Mouse (Mus musculus): ENCODE data around the gene Gm21992. TPM values are rescaled to one million over a fixed set of nuclear protein-coding genes. Genes with fewer than 3 reads are reported as not detected.

Gene Gm21992
- polyA plus RNA-seq, 1 experiment from 2014 or later = 20.9 TPM

DNA sequence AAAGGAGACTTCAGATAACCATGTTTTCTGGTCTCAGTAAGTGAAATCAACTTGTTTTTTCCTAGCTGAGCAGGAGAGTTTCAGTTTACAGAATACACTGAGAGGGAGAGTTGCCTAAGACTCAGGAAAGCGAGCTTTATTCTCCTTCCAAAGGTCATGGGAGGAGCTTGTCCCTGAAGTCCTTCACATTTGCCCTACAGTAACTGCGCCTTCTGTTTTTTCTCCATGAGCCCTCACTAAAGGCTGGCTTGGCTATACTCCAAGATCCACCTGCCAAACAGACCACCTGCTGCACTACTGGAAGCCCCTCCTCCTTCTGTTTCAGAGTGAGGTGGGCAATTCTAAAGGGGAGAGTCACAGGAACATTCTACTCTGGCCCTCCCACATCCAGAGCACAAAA is 24.7 kb upstream of the Gm21992 start:
- Histone ChIP-seq H3K9me3 (ENCODE audit: control insufficient read depth, low read length) (no peaks in the 10 kb centered on the region), H3K4me3 (ENCODE audit: control insufficient read depth in 1 of 2, insufficient read depth in 1 of 2, low read depth in 1 of 2, low read length in 2 of 2) (no peak overlapping the region), H3K36me3 (ENCODE audit: control insufficient read depth, insufficient read depth, low read length) (peaks cover 16% of the 10 kb centered on the region), H3K9ac (ENCODE audit: low read length) (no peak overlapping the region), H3K4me2 (ENCODE audit: low read length) (no peak overlapping the region), H3K4me1 (ENCODE audit: control insufficient read depth in 2 of 2, insufficient read depth in 2 of 2, low read length in 2 of 2) (peaks cover 3 to 11% of the 10 kb centered on the region in 2 experiments; a peak in 3 of 4 replicates), H3K27ac (replicated peaks in 1 of 2; ENCODE audit: control insufficient read depth in 1 of 2, insufficient read depth in 1 of 2, low read depth in 2 of 2, low read length in 2 of 2) (no peak overlapping the region), H3K27me3 (ENCODE audit: control insufficient read depth, insufficient read depth, low read length) (peaks cover 11% of the 10 kb centered on the region)
- 80% methylated on average over 2 of the region's 2 CpGs for WGBS
- no peak for ATAC-seq (ENCODE audit: insufficient number of reproducible peaks, insufficient read depth, low FRiP score, low read depth)

DNA sequence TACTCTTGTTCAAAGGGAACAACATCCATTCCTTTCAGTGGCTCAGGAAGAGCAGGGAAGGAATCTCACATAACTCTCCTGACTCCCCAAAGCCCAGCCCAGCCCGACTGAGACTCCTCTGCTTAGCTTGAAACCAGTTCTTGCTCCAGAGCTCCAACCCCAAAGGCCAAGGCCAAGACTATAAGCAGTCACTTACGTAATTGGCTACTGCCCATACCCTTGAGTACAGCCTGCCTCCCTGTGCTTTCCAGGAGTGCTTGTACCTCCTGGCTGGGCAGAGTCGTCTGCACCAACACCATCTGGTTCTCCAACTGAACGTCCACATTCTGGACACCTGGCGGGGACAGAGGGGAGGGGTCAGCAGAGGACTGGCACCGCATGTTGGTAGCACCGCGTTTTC is 22.6 kb upstream of the Gm21992 start:
- Histone ChIP-seq H3K9ac (ENCODE audit: low read length) (no peak overlapping the region), H3K36me3 (ENCODE audit: control insufficient read depth, insufficient read depth, low read length) (peaks cover 20% of the 10 kb centered on the region), H3K4me1 (ENCODE audit: control insufficient read depth in 2 of 2, insufficient read depth in 2 of 2, low read length in 2 of 2) (peaks cover 3 to 7% of the 10 kb centered on the region in 2 experiments; a peak in 2 of 4 replicates), H3K27ac (replicated peaks in 1 of 2; ENCODE audit: control insufficient read depth in 1 of 2, insufficient read depth in 1 of 2, low read depth in 2 of 2, low read length in 2 of 2) (no peak overlapping the region), H3K4me2 (ENCODE audit: low read length) (no peak overlapping the region), H3K4me3 (ENCODE audit: control insufficient read depth in 1 of 2, insufficient read depth in 1 of 2, low read depth in 1 of 2, low read length in 2 of 2) (no peak overlapping the region), H3K9me3 (ENCODE audit: control insufficient read depth, low read length) (no peaks in the 10 kb centered on the region), H3K27me3 (ENCODE audit: control insufficient read depth, insufficient read depth, low read length) (no peaks in the 10 kb centered on the region)
- 81% methylated on average over 8 of the region's 8 CpGs for WGBS
- ATAC-seq (ENCODE audit: insufficient number of reproducible peaks, insufficient read depth, low FRiP score, low read depth) = no peak

DNA sequence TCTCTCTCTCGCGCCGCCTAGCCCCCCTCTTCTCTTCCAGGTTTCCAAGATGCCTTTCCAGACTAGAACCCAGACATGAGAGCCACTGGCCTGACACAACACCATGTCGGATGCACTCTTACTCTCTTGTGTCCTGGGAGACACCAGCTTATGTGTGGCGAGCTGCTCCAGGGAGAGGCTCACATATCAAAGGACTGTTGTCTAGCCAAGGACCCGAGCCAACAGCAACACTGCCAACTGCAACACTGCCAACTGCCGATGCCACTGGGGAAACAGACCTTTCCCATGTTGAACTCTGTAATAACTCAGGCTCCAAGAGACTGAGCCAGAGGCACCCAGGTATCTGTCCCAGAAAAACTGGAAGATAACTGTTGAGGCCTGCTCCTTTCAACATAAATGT is 17.7 kb upstream of the Gm21992 start:
- Histone ChIP-seq H3K27ac (replicated peaks in 1 of 2; ENCODE audit: control insufficient read depth in 1 of 2, insufficient read depth in 1 of 2, low read depth in 2 of 2, low read length in 2 of 2) (no peak overlapping the region), H3K4me2 (ENCODE audit: low read length) (no peak overlapping the region), H3K9ac (ENCODE audit: low read length) (no peak overlapping the region), H3K4me1 (ENCODE audit: control insufficient read depth in 2 of 2, insufficient read depth in 2 of 2, low read length in 2 of 2) (no peaks in the 10 kb centered on the region), H3K27me3 (ENCODE audit: control insufficient read depth, insufficient read depth, low read length) (no peaks in the 10 kb centered on the region), H3K36me3 (ENCODE audit: control insufficient read depth, insufficient read depth, low read length) (peaks cover 26% of the 10 kb centered on the region), H3K4me3 (ENCODE audit: control insufficient read depth in 1 of 2, insufficient read depth in 1 of 2, low read depth in 1 of 2, low read length in 2 of 2) (no peak overlapping the region), H3K9me3 (ENCODE audit: control insufficient read depth, low read length) (no peaks in the 10 kb centered on the region)
- ATAC-seq (ENCODE audit: insufficient number of reproducible peaks, insufficient read depth, low FRiP score, low read depth) = no peak
- 55% methylated on average over 7 of the region's 7 CpGs for WGBS

DNA sequence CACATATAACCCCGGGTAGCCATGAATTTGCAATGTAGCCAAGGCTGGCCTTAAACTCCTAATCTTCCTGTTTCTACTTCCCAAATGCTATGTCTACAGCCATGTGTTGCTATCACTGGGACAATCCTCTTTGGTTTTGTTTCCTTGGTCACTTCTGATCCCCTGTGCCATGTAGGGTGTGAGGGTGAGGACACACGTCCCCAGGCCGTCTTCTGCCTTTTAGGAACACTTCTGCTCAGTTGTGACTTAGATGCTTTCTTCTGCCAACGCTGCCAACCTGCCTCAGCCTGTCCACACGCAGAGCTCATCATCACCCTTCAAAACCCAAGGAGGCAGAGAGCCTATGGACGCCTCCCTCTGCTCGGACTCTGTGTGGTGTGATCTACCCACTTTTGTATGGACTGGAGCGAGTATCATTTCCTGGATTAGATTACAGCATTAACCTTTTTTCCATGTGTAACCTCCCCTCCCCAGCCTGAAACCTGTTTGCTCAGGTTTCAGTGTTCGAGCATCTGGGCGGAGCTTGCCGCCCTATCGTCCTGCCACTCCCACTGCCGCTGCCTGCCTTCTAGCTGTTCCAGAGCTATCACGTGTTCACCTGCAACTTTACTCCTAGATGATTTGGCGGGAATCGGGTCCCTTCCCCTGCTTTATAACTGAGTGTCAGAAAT is 17.2 kb upstream of the Gm21992 start:
- 57% methylated on average over 16 of the region's 16 CpGs for WGBS

DNA sequence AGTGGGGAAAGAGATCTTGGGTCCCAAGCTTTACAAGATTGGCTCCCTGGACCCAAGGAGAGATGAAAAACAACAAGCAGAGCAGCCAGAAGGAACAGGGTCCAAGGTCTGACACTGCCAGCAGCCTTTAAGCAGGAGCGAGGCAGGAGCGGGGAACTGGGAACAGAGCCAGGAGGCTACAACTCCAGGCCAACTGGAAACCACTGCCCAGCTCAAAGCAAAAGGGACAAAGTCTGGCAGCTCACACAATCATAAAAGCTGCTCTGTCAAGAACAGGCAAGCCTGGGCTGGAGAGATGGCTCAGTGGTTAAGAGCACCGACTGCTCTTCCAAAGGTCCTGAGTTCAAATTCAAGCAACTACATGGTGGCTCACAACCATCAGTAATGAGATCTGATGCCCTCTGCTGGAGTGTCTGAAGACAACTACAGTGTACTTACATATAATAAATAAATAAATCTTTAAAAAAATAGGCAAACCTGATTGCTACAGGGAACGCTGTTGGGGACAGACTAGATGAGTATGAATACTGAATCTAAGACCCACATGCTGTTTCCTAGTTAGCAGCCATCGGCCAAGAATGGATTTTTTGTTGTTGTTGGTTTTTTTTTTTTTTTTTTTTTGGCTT is 9.4 kb upstream of the Gm21992 start:
- Histone ChIP-seq H3K4me3 (ENCODE audit: control insufficient read depth in 1 of 2, insufficient read depth in 1 of 2, low read depth in 1 of 2, low read length in 2 of 2) (no peak overlapping the region), H3K9ac (ENCODE audit: low read length) (no peak overlapping the region), H3K9me3 (ENCODE audit: control insufficient read depth, low read length) (no peaks in the 10 kb centered on the region), H3K36me3 (ENCODE audit: control insufficient read depth, insufficient read depth, low read length) (peaks cover 8% of the 10 kb centered on the region), H3K27me3 (ENCODE audit: control insufficient read depth, insufficient read depth, low read length) (no peaks in the 10 kb centered on the region), H3K4me1 (ENCODE audit: control insufficient read depth in 2 of 2, insufficient read depth in 2 of 2, low read length in 2 of 2) (no peaks in the 10 kb centered on the region), H3K27ac (replicated peaks in 1 of 2; ENCODE audit: control insufficient read depth in 1 of 2, insufficient read depth in 1 of 2, low read depth in 2 of 2, low read length in 2 of 2) (no peak overlapping the region), H3K4me2 (ENCODE audit: low read length) (no peak overlapping the region)
- WGBS = 49% methylated on average over 5 of the region's 5 CpGs
- no peak; the same call in 1 of the 2 replicates for ATAC-seq (ENCODE audit: insufficient number of reproducible peaks, insufficient read depth, low FRiP score, low read depth)

More for the DNA sequence above, 17.2 kb upstream of the Gm21992 start:
- Histone ChIP-seq H3K27me3 (ENCODE audit: control insufficient read depth, insufficient read depth, low read length) (no peaks in the 10 kb centered on the region), H3K27ac (replicated peaks in 1 of 2; ENCODE audit: control insufficient read depth in 1 of 2, insufficient read depth in 1 of 2, low read depth in 2 of 2, low read length in 2 of 2) (no peak overlapping the region), H3K4me3 (ENCODE audit: control insufficient read depth in 1 of 2, insufficient read depth in 1 of 2, low read depth in 1 of 2, low read length in 2 of 2) (no peak overlapping the region), H3K36me3 (ENCODE audit: control insufficient read depth, insufficient read depth, low read length) (peaks cover 26% of the 10 kb centered on the region), H3K4me2 (ENCODE audit: low read length) (no peak overlapping the region), H3K9ac (ENCODE audit: low read length) (no peak overlapping the region), H3K9me3 (ENCODE audit: control insufficient read depth, low read length) (no peaks in the 10 kb centered on the region), H3K4me1 (ENCODE audit: control insufficient read depth in 2 of 2, insufficient read depth in 2 of 2, low read length in 2 of 2) (no peaks in the 10 kb centered on the region)
- ATAC-seq (ENCODE audit: insufficient number of reproducible peaks, insufficient read depth, low FRiP score, low read depth) = no peak

DNA sequence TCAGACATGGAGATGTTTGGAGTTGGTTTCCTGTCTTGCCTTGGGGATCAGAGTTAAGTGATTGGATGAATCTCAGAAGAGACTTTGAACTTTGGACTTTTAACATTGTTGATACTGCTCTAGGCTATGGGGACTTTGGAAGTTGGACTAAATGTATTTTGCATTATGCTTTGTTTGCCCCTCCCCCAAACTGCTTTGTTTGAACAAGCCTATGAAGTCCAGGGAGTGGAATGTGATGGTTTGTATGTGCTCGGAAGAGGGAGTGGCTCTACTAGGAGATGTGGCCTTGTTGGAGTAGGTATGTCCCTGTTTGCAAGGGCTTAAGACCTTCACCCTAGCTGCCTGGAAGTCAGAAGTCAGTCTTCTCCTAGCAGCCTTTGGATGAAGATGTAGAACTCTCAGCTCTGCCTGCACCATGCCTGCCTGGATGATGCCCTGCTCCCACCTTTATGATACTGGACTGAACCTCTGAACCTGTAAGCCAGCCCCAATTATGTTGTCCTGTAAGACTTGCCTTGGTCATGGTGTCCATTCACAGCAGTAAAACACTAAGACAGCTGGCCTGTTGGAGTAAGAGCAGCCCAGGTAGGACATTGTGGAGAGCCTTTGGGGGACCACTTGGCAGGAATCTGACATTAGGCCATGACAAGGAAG is 5.9 kb upstream of the Gm21992 start:
- H3K4me1 ChIP-seq (ENCODE audit: control insufficient read depth in 2 of 2, insufficient read depth in 2 of 2, low read length in 2 of 2) = peaks cover 0 to under 1% of the 10 kb centered on the region in 2 experiments; a peak in 1 of 4 replicates
- no peaks in the 10 kb centered on the region for H3K27me3 ChIP-seq (ENCODE audit: control insufficient read depth, insufficient read depth, low read length)
- no peak for ATAC-seq (ENCODE audit: insufficient number of reproducible peaks, insufficient read depth, low FRiP score, low read depth)
- 36% methylated on average over 1 of the region's 1 CpGs for WGBS
- no peak overlapping the region for H3K9ac ChIP-seq (ENCODE audit: low read length)
- no peak overlapping the region for H3K4me3 ChIP-seq (ENCODE audit: control insufficient read depth in 1 of 2, insufficient read depth in 1 of 2, low read depth in 1 of 2, low read length in 2 of 2)
- no peaks in the 10 kb centered on the region for H3K36me3 ChIP-seq (ENCODE audit: control insufficient read depth, insufficient read depth, low read length)
- H3K9me3 ChIP-seq (ENCODE audit: control insufficient read depth, low read length) = no peaks in the 10 kb centered on the region
- no peak overlapping the region for H3K27ac ChIP-seq (replicated peaks in 1 of 2; ENCODE audit: control insufficient read depth in 1 of 2, insufficient read depth in 1 of 2, low read depth in 2 of 2, low read length in 2 of 2)
- H3K4me2 ChIP-seq (ENCODE audit: low read length) = no peak overlapping the region

DNA sequence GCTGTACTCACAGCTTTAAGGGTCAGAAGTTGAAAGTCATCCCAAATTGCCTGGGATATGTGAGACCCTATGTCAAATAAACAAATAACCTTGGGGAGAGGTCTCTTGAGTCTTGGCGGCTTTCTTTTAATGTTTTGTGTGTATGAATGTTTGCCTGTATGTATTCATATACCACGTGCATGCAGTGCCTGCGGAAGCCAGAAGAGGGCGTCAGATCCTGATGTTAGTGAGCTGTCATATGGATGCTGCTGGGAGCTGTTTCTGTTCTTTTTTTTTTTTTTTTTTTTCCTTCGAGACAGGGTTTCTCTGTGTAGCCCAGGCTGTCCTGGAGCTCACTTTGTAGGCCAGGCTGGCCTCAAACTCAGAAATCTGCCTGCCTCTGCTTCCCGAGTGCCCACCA is 1.6 kb upstream of the Gm21992 start:
- Histone ChIP-seq H3K9me3 (ENCODE audit: control insufficient read depth, low read length) (no peaks in the 10 kb centered on the region), H3K27ac (replicated peaks in 1 of 2; ENCODE audit: control insufficient read depth in 1 of 2, insufficient read depth in 1 of 2, low read depth in 2 of 2, low read length in 2 of 2) (no peak overlapping the region), H3K4me1 (ENCODE audit: control insufficient read depth in 2 of 2, insufficient read depth in 2 of 2, low read length in 2 of 2) (peaks cover 7 to 17% of the 10 kb centered on the region in 2 experiments), H3K4me3 (ENCODE audit: control insufficient read depth in 1 of 2, insufficient read depth in 1 of 2, low read depth in 1 of 2, low read length in 2 of 2) (no peak overlapping the region), H3K4me2 (ENCODE audit: low read length) (no peak overlapping the region), H3K9ac (ENCODE audit: low read length) (no peak overlapping the region), H3K27me3 (ENCODE audit: control insufficient read depth, insufficient read depth, low read length) (no peaks in the 10 kb centered on the region), H3K36me3 (ENCODE audit: control insufficient read depth, insufficient read depth, low read length) (no peaks in the 10 kb centered on the region)
- 77% methylated on average over 6 of the region's 6 CpGs for WGBS
- no peak for ATAC-seq (ENCODE audit: insufficient number of reproducible peaks, insufficient read depth, low FRiP score, low read depth)

Measured in heart, embryonic 14.5 days (tissue).